Mouse (Mus musculus) embryonic facial prominence, embryonic 12.5 days (tissue): ENCODE measurements around the gene Ankub1. TPM values are rescaled to one million over a fixed set of nuclear protein-coding genes. Genes with fewer than 3 reads are reported as not detected.

Experiments used
- ATAC-seq: fragments of 200-750 bp; cut with Nextera tagmentation; 2 replicates; pipeline ENCODE4 v1.8.0; 2017; ENCODE audit not compliant: insufficient number of reproducible peaks, insufficient read depth, low FRiP score, low TSS enrichment
- H3K27ac ChIP-seq: fragments of 300-500 bp; sonication (generic); 2 replicates; pipeline ENCODE4 v1.5.1; 2016; ENCODE audit warnings: mild to moderate bottlenecking
- H3K27me3 ChIP-seq: fragments of 300-500 bp; sonication (generic); 2 replicates; pipeline ENCODE4 v1.6.1; 2016; ENCODE audit warnings: mild to moderate bottlenecking, moderate library complexity
- H3K36me3 ChIP-seq: fragments of 300-500 bp; sonication (generic); 2 replicates; pipeline ENCODE4 v1.6.1; 2016; ENCODE audit warnings: mild to moderate bottlenecking
- H3K4me1 ChIP-seq: fragments of 300-500 bp; sonication (generic); 2 replicates; pipeline ENCODE4 v1.6.1; 2016
- H3K4me2 ChIP-seq: fragments of 300-500 bp; sonication (generic); replicated peaks from 2 replicates; pipeline ENCODE4 v1.6.1; 2016; ENCODE audit warnings: mild to moderate bottlenecking, moderate library complexity
- H3K4me3 ChIP-seq: fragments of 300-500 bp; sonication (generic); 2 replicates; pipeline ENCODE4 v1.5.1; 2016; ENCODE audit warnings: mild to moderate bottlenecking
- H3K9ac ChIP-seq: fragments of 300-500 bp; sonication (generic); 2 replicates; pipeline ENCODE4 v1.6.1; 2016; ENCODE audit warnings: mild to moderate bottlenecking, moderate library complexity
- H3K9me3 ChIP-seq: fragments of 300-500 bp; sonication (generic); 2 replicates; pipeline ENCODE4 v1.6.1; 2016; ENCODE audit warnings: mild to moderate bottlenecking, moderate library complexity
- WGBS: fragments of 180-500 bp; shearing (Covaris S2); methylation state at CpG from one replicate; pipeline ENCODE4 v1.1.7; 2016; 5-methylcytosine and 5-hydroxymethylcytosine counted together
- polyA plus RNA-seq: library from polyadenylated mRNA; unstranded; fragments of >200 nt; fragmentation: Nextera tagmentation; extraction: Ambion mirVana; gene quantifications from 2 replicates; pipeline ENCODE4 v1.2.1, GENCODE M21; 2016

Ankub1 gene
- polyA plus RNA-seq, 1 experiment from 2014 or later: 0.12 TPM

DNA sequence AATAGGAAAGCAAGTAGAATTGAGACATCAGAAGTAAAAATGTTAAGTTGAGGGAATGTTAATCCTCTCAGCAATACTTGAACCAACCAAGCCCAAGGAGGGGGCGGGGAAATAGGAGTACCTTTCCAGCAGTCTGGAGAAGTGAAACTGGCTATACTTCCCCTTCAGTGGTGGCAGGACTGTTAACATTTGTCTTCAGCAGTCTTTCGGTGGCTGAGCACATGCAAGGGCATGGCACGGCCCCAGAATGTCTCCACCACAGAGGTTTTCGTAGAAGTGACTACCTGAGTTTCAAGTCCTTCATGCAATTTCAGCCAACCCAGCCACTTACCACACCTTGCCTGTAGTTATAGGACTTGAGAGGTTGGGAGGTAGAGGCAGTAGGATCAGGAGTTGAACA is 19.0 kb downstream of the Ankub1 start:
- H3K27me3 ChIP-seq: no peaks in the 10 kb centered on the region
- H3K9me3 ChIP-seq: no peaks in the 10 kb centered on the region
- H3K4me3 ChIP-seq: no peak overlapping the region
- ATAC-seq: no peak
- H3K4me2 ChIP-seq: no peak overlapping the region
- WGBS: 85% methylated on average over 4 of the region's 4 CpGs
- H3K9ac ChIP-seq: no peak overlapping the region
- H3K36me3 ChIP-seq: no peaks in the 10 kb centered on the region
- no peak overlapping the region for H3K27ac ChIP-seq
- no peaks in the 10 kb centered on the region for H3K4me1 ChIP-seq

DNA sequence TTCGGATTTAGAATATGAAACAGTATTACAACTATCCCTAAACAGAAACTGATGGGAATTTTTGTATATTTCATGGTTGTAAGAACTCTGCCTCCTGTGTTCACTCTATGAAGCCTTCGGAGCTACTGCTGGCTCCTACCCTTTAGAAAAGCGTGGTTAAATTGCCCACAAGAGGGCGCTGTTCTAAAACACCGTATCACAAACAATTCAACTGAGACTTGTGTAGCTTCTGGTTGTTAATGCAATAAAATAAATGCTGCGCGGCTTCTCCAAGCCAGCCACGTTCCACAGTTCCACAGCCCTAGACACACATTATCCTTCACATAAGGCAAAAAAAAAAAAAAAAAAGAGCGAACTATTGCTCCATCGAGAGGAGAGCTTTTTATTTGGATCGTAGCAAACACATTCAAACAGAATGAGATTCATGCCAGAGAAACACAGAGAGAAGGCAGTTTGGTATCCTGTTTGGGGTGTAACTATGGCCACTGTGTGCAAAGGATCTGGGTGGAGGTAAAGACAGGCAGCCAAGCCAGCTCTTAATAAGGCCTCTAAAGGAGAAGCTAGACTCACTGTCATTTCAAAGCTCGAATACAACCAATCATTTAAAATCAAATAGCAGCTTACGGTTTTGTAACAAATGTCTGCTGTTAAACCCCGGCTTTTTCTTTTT is 25.4 kb downstream of the Ankub1 start:
- peak overlapping the region; percentile 16; the same call in 1 of the 2 replicates for H3K4me2 ChIP-seq
- H3K27ac ChIP-seq: no peak overlapping the region
- no peak overlapping the region for H3K4me3 ChIP-seq
- no peak for ATAC-seq
- no peak overlapping the region for H3K9ac ChIP-seq
- no peaks in the 10 kb centered on the region for H3K27me3 ChIP-seq
- H3K9me3 ChIP-seq: no peaks in the 10 kb centered on the region
- WGBS: 30% methylated on average over 14 of the region's 14 CpGs
- H3K36me3 ChIP-seq: no peaks in the 10 kb centered on the region
- H3K4me1 ChIP-seq: no peaks in the 10 kb centered on the region

- Histone ChIP-seq H3K36me3 (no peaks in the 10 kb centered on the region), H3K9me3 (no peaks in the 10 kb centered on the region), H3K4me1 (no peaks in the 10 kb centered on the region), H3K4me2 (no peak overlapping the region), H3K4me3 (no peak overlapping the region), H3K27me3 (no peaks in the 10 kb centered on the region), H3K9ac (no peak overlapping the region), H3K27ac (no peak overlapping the region)
- ATAC-seq: no peak
- WGBS: 84% methylated on average over 5 of the region's 5 CpGs
Measured at GRCm38 (mm10) chr3:57665880-57666279, 26.7 kb downstream of the Ankub1 start.

DNA sequence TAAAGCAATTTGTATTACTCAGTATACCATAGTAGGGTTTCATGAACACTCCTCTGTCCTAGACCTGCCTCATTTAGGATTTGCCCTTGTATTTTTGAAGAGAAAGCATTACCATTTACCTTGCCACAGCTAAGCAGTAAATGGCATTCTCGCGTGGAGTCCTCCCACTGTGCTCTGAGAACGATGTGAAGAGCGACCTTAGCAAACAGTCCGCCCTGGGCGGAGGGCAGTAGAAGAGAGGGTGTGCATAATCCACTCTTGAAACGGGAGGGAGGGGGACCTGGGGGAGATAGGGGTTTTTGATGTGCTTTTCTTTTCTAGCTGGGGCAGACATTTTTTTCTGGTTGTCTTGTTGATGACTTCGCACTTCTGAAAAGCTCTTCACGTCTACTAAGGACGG is 27.9 kb downstream of the Ankub1 start:
- H3K36me3 ChIP-seq: no peaks in the 10 kb centered on the region
- WGBS: 79% methylated on average over 10 of the region's 10 CpGs
- no peak overlapping the region for H3K4me2 ChIP-seq
- no peaks in the 10 kb centered on the region for H3K9me3 ChIP-seq
- no peak overlapping the region for H3K9ac ChIP-seq
- H3K27ac ChIP-seq: no peak overlapping the region
- ATAC-seq: no peak
- H3K27me3 ChIP-seq: no peaks in the 10 kb centered on the region
- no peaks in the 10 kb centered on the region for H3K4me1 ChIP-seq
- H3K4me3 ChIP-seq: no peak overlapping the region

GRCm38 (mm10) chr3:57663731-57664130 is 28.9 kb downstream of the Ankub1 start:
- no peaks in the 10 kb centered on the region for H3K4me1 ChIP-seq

GRCm38 (mm10) chr3:57658608-57659007 is 34.0 kb downstream of the Ankub1 start:
- 62% methylated on average over 6 of the region's 6 CpGs for WGBS
- Histone ChIP-seq H3K4me3 (no peak overlapping the region), H3K27me3 (no peaks in the 10 kb centered on the region), H3K4me1 (no peaks in the 10 kb centered on the region), H3K9me3 (no peaks in the 10 kb centered on the region), H3K36me3 (no peaks in the 10 kb centered on the region), H3K27ac (no peak overlapping the region), H3K4me2 (no peak overlapping the region), H3K9ac (no peak overlapping the region)
- ATAC-seq: no peak

More at GRCm38 (mm10) chr3:57663731-57664130, 28.9 kb downstream of the Ankub1 start:
- WGBS: 20% methylated on average over 6 of the region's 6 CpGs
- H3K4me2 ChIP-seq: no peak overlapping the region
- no peak for ATAC-seq
- no peak overlapping the region for H3K4me3 ChIP-seq
- no peaks in the 10 kb centered on the region for H3K36me3 ChIP-seq
- H3K9ac ChIP-seq: no peak overlapping the region
- no peaks in the 10 kb centered on the region for H3K27me3 ChIP-seq
- no peaks in the 10 kb centered on the region for H3K9me3 ChIP-seq
- no peak overlapping the region for H3K27ac ChIP-seq

GRCm38 (mm10) chr3:57653646-57654045 is 39.0 kb downstream of the Ankub1 start:
- no peak overlapping the region for H3K9ac ChIP-seq
- WGBS: 86% methylated on average over 3 of the region's 3 CpGs
- H3K36me3 ChIP-seq: no peaks in the 10 kb centered on the region
- peaks cover 6% of the 10 kb centered on the region for H3K4me1 ChIP-seq
- H3K9me3 ChIP-seq: no peaks in the 10 kb centered on the region
- H3K27ac ChIP-seq: no peak overlapping the region
- H3K4me2 ChIP-seq: no peak overlapping the region
- no peak overlapping the region for H3K4me3 ChIP-seq
- H3K27me3 ChIP-seq: no peaks in the 10 kb centered on the region
- no peak for ATAC-seq

GRCm38 (mm10) chr3:57652485-57652884 is 40.1 kb downstream of the Ankub1 start:
- H3K9ac ChIP-seq: no peak overlapping the region

GRCm38 (mm10) chr3:57651865-57652259 is 40.7 kb downstream of the Ankub1 start:
- Histone ChIP-seq H3K27ac (peak overlapping the region; percentile 82; the same call in 1 of the 2 replicates), H3K4me2 (peak overlapping the region; percentile 75), H3K9me3 (no peaks in the 10 kb centered on the region), H3K4me3 (peak overlapping the region; percentile 71), H3K9ac (peak overlapping the region; percentile 75), H3K36me3 (no peaks in the 10 kb centered on the region), H3K27me3 (no peaks in the 10 kb centered on the region), H3K4me1 (peaks cover 6% of the 10 kb centered on the region)
- 70% methylated on average over 3 of the region's 3 CpGs for WGBS
- no peak for ATAC-seq

More at GRCm38 (mm10) chr3:57652485-57652884, 40.1 kb downstream of the Ankub1 start:
- Histone ChIP-seq H3K4me3 (no peak overlapping the region), H3K4me2 (no peak overlapping the region), H3K4me1 (peaks cover 6% of the 10 kb centered on the region), H3K27ac (no peak overlapping the region), H3K36me3 (no peaks in the 10 kb centered on the region), H3K27me3 (no peaks in the 10 kb centered on the region), H3K9me3 (no peaks in the 10 kb centered on the region)
- no peak for ATAC-seq
- 80% methylated on average over 3 of the region's 3 CpGs for WGBS

DNA sequence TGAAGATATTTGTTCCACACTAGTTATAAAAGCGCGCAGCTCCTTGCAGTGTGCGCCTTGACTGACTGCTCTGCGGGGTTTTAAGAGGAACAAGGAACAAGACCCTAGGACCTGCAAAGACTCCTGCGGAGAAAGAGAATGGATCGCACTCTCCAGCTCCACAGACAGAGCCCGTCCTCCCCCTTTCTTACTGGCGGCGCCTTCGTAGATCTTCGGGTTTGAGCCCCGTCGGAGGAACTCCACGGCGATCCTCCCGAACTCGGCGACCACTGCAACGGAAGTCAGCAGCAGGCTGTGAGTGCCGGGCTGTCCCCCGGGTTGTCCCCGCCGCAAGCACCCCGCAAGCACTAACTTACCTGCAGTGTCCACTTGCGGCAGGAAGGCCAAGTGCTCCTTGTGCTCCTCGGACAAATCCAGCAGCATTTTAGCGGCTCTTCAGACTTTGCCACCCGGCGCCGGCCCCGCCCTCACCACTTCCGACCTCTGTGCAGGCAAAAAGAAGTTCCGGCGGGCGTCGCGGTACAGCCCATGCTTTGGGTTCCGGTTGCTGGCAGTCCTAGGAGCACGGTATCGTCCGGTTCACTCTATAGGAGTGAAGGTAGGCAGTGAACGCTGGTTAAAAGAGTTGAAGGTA is 41.3 kb downstream of the Ankub1 start, which contains the start of gene Commd2:
Commd2 (minus strand) TSS at position 485 of the 634 bp plus-strand sequence.
- Histone ChIP-seq H3K36me3 (peaks cover 4% of the 10 kb centered on the region), H3K27me3 (no peaks in the 10 kb centered on the region), H3K27ac (peak within 1 kb of the TSS; percentile 82), H3K4me3 (peak within 1 kb of the TSS; percentile 71), H3K4me1 (peaks cover 6% of the 10 kb centered on the region), H3K4me2 (peak within 1 kb of the TSS; percentile 75), H3K9me3 (no peaks in the 10 kb centered on the region), H3K9ac (peak within 1 kb of the TSS; percentile 75)
- ATAC-seq: peak; percentile 94
- WGBS: under 1% methylated on average over 42 of the region's 42 CpGs

GRCm38 (mm10) chr3:57643191-57643590 is 49.4 kb downstream of the Ankub1 start:
- Histone ChIP-seq H3K9me3 (no peaks in the 10 kb centered on the region), H3K27me3 (no peaks in the 10 kb centered on the region), H3K36me3 (peaks cover 15% of the 10 kb centered on the region), H3K4me3 (no peak overlapping the region), H3K4me2 (no peak overlapping the region), H3K27ac (no peak overlapping the region), H3K4me1 (no peaks in the 10 kb centered on the region), H3K9ac (no peak overlapping the region)
- no peak for ATAC-seq
- 91% methylated on average over 6 of the region's 6 CpGs for WGBS

DNA sequence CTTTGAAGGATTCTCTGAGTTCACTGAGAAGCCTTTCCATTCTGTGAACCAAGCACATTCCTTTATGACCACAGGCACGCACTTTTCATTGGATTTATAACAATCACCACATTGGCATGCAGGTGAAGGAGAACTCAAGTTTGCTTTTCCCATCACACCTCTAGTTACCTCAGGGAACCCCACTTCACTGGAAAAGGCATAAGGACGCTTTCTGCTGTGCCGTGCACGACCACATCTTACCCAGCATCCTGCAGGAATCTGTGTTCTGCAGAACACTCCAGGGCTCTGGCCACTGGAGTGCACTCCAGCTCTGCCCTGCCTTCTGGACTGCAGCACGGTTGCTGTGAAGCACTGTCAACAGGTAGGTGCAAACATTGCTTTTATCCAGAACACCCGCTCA is 55.0 kb downstream of the Ankub1 start:
- no peaks in the 10 kb centered on the region for H3K27me3 ChIP-seq
- no peaks in the 10 kb centered on the region for H3K36me3 ChIP-seq
- H3K4me1 ChIP-seq: no peaks in the 10 kb centered on the region
- H3K4me3 ChIP-seq: no peak overlapping the region
- H3K9ac ChIP-seq: no peak overlapping the region
- WGBS: 67% methylated on average over 6 of the region's 6 CpGs
- no peak overlapping the region for H3K27ac ChIP-seq
- no peaks in the 10 kb centered on the region for H3K9me3 ChIP-seq
- no peak overlapping the region for H3K4me2 ChIP-seq
- ATAC-seq: no peak
